Mouse (Mus musculus) heart, postnatal 25 days (tissue): ENCODE results near the gene Pola2. TPM values are rescaled to one million over a fixed set of nuclear protein-coding genes. Genes with fewer than 3 reads are reported as not detected.

Experiments used
- DNase-seq: peaks from one replicate; pipeline ENCODE4 v3.0.0; 2022; ENCODE audit warnings: low spot score
- intact Hi-C: fragments of 180-260 bp; cut with DNase I; formaldehyde crosslinking; loops from one replicate; pipeline ENCODE4 v1.15.1; 2025
- total RNA-seq, 2 experiments: library from RNA; stranded (reverse); gene quantifications; 2 replicates each; pipeline ENCODE4 v1.2.3; 2021

Gene Pola2
- total RNA-seq, 2 experiments from 2014 or later, result 8.9 to 11.2 TPM

DNA sequence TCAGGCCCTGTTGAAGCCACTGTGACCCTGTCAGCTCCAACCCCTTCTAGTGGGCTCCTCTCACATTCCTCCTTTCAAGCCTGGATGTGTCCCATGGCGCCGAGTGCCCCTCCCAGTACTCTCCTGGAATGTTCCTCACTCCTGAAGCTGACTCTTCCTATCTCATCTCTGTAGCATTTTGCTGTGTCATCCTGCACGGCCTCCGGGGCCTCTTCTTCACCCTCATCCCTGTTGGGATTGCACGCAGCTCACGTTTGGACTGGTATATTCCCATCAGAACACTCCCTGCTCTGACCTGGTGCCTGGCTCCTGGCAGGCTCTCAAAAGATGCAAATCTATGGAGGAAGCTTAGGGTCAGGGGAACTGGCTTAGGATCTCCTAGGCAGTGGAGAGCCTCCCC, 2.8 kb upstream of the Pola2 start:
- no peak for DNase-seq
- intact Hi-C loops, result loop anchor here (1.0 kb wide), 1 partner anchor 160 kb away; no protein-coding TSS in a partner anchor

DNA sequence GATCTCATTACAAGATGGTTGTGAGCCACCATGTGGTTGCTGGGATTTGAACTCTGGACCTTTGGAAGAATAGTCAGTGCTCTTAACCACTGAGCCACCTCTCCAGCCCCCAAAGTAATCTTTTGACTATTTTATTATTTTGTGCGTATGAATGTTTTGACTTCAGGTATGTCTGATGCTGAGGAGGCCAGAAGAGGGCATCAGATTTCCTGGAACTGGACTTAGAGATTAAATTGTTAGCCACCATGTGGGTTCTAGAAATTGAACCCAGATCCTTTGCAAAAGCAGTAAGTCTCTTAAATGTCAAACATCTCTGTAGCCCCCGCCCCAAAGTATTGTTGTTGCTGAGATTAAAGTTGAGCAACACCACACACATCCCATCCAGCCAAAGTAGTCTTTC, 1.9 kb upstream of the Pola2 start:
- intact Hi-C loops, result loop anchor here (1.0 kb wide), 1 partner anchor 50 kb away; no protein-coding TSS in a partner anchor
- no peak for DNase-seq

DNA sequence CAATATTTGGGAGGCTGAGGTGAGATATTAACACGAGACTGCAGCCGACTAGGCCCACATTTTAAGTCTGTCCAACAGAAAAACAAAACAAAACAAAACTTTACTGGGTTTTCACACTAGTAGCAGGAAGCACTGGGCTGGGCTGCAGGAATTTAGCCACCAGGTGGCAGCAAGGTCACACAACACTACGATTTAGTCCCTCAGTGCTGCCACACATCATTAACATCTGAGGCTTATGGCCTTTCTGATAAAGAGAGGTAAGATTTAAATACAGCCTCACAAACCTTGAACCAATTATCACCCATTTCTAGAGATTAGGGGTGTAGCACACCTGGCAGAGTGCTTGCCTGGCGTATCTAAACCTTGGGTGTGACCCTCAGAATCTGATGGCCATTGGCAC, 1.3 kb upstream of the Pola2 start:
- intact Hi-C loops, result loop anchor here (1.0 kb wide), 1 partner anchor 51 kb away; no protein-coding TSS in a partner anchor
- DNase-seq, result no peak

DNA sequence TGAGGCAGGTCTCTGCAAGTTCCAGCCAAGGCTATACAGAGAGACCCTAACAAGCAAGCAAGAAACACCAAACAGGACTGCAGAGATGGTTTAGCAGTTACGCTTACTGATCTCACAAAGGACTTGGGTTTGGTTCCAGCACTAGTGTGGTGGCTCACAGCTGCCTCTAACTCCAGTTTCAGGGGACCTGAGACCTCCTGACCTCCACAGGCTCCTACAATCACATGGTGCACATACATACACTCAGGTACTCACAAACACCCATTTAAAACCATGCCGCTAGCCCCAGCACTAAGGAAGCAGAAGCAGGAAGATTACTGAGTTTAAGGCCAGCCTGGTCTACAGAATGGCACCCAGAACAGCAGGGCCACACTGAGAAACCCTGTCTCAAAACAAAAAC, 802 bp upstream of the Pola2 start:
- intact Hi-C loops, result loop anchor here (1.0 kb wide), 1 partner anchor 51 kb away; no protein-coding TSS in a partner anchor
- DNase-seq, result no peak

DNA sequence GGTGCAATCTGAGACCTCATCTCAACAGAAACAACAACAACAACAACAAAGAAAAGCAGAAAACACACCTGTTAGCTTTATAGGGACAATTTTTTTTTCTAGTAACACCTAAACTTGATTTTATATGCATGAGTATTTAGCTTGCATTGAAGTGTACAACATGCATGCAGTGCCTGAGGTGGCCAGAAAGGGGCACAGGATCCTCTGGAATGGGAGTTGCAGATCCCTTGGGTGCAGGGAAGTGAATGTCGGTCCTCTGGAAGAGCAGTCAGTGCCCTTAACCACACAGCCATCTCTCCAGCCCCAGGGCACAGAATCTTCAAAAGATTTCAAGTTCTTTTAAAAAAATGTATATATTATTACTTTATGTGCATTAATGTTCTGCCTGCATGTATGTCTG, 1.4 kb downstream of the Pola2 start:
- intact Hi-C loops, result no loop called here
- DNase-seq, result no peak

DNA sequence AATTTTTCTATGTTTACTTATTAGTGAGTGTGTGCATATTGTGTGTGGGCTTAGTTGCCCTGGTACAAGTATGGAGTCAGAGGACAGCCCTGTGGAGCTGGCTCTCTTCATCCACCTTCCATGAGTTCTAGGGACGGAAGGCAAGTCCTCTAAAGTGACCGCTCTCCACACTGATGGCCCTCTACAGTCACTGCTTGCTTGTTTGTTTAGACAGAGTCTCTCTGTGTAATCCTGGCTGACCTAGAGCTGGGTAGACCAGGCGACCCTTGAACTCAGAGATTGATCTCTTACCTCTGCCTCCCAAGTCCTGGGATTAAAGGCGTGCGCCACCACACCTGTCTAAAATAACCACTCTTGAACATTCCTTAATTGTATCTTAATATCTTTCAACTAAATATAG, 6.6 kb downstream of the Pola2 start:
- intact Hi-C loops, result loop anchor here (2.0 kb wide), 1 partner anchor 165 kb away; no protein-coding TSS in a partner anchor
- no peak for DNase-seq

DNA sequence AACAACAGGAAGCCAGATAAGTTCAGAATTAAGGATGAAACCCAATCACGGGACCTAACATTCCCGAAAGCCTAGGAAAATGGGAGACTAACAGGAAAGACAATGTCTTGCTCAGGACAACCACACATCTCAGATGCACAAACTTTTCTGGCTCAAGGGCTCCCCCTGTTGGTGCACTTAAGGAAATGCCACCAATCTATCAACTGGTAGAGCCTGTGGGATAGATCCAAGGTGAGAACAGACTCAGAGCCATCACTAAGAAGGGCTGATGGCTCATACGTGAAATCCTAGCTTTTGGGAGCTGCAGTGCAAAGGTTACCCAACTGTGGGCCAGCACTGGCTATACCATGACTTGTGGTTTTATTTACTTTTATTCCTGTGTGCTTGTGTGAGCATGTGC, 7.3 kb downstream of the Pola2 start:
- intact Hi-C loops, result loop anchor here (1.0 to 2.0 kb wide), 2 partner anchors 32 to 164 kb away; partner anchors contain the start of gene Cdc42ep2
- peak; percentile 71 for DNase-seq

DNA sequence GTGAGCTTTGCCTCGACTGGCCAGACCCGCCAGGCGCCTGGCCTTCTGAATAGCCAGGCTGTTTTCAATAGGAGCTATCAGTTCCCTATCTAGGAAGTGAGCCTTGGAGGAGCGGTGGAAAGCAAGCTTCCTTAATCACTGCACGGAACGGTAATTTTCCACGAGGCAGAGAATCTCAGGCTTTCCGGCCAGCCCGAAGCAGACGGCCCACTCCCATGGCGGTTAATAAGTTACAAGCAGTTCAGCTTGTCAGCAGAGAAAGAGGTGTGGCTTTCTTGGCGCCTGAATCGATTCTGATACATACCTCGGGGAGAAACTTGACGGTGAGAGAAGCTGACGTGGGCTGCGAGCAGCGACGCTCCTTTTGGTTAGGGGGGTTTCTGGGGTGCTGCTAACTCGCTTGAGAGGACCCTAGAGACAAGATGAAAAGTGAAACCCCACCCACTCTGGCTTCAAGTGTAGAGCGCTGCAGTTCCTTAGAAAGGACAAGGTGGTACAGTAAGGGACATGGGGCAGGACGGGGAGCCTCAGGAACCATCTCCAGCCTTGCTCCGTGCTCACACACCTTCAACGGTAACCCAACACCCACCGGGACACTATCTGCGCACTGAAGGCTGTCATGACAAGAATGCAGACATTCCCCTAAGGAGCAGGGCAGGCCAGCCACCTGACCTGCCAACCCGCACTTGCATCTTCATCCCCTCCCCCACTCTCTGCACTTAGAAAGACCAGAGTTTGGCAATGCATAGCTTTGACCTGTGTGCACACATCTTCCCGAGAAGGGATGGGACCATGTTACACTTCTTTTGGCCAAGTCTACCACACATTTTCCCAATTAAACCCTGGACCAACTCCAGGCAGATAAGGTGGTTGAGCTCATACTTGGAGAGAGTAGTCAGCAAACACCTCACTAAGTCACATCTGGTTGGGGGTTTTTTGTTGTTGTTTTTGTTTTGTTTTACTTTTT, 8.0 kb downstream of the Pola2 start:
- DNase-seq, result peak; percentile 58
- intact Hi-C loops, result loop anchor here (1.0 to 2.0 kb wide), 2 partner anchors 32 to 163 kb away; partner anchors contain the start of gene Cdc42ep2

DNA sequence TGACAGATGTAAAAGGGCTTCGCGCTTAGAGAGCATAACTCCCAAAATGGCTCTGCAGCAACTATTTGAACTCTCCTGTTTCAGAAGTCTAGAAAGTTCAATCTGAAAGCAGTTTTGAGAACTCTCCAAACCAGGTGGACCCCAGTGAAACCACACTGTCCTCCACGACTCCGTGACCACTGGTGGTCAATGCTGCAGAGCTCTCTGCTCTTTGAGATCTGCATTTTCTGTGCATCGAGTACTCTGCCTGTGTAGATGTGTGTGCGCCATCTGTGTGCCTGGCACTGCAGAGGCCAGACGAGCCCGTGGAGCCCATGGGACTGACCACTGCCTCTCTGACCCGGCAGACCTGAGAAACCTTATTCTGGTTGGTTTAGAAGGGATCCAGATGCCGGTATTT, 9.1 kb downstream of the Pola2 start:
- intact Hi-C loops, result no loop called here
- no peak for DNase-seq

DNA sequence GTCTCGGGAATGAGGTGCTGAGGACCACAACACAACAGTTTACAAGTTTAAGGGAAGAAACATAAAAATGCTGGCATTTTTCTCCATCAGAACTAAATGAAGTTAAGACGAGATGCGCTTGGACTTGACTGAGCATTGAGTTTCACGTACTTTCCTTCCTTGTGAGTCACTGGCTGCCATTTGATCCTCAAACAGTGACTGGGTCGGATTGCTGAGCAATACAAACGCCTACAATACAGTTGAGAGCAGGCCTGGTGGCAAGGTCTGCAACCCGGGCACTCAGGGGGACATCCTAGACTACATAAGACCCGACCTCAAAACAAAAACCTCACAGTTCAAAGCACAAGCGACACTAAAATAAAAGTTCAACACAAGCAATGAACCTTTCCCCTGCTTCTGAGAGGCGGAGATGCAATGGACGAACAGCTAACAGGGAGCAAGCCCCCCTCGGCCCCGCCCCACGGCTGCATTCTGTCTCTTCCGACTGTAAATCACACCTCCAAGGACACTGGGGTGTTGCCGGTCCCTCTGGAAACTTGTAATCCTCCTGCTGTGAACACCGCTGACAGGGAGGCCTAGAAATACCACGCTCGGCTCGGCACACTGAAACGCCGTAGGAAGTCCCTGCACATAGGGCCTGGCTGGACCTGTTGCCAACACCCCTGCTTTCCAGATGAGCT, 9.8 kb downstream of the Pola2 start:
- no peak for DNase-seq
- intact Hi-C loops, result no loop called here

DNA sequence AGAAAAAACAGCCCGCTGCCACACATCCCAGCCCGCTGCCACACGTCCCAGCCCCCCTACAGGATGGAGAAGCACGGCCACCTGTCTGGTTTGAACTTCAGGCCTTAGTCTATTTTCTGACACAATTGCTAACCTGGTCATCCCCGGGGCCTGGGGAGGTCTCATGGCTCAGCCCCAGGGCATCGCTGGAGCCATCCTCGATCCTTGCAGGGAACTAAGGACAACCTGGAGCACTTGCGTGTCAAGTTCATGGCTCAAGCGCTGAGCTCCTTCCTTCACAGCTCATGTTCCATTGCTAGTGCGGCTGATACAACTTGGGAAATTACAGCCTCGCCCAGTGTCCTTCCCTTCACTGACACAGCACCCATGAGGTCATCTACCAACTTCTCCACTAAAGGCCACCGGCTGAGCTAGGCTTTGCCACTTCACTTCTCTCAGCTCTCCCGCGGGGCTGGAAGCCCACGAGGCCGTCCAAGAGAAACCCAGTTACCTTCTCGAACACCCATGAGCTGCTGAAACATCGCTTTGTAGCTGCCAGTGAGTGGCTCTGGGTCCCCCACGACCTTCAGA, 10.7 kb downstream of the Pola2 start:
- intact Hi-C loops, result no loop called here
- no peak for DNase-seq

DNA sequence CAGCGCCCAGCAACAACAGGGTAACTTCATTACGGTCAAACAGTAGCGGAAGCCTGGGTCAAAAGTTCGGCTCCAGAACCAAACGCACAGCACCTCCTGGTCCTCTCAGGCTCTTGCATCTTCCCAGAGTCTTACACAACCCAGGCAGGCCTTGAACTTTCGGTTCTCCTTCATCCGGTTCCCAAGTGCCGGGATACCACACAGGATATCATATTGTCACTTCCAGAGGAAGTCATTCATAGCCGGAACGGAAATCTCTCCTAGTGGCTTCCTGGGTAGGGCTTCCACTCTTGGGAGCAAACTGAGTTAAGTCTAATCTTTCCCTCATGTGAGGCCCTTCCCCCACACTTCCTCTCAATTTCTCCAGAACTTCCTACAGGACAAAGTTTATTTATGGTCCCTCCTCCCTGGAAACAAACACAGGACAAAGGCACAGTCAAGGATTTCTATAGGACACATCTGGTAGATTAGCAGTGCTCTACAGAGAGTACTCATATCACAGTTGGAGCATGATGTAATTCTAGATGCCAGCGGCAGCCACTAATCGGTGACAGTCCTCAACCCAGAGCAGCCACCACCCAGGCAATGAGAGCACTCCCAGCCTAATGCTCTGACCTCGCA, 11.8 kb downstream of the Pola2 start:
- DNase-seq, result peak; percentile 68
- intact Hi-C loops, result no loop called here

DNA sequence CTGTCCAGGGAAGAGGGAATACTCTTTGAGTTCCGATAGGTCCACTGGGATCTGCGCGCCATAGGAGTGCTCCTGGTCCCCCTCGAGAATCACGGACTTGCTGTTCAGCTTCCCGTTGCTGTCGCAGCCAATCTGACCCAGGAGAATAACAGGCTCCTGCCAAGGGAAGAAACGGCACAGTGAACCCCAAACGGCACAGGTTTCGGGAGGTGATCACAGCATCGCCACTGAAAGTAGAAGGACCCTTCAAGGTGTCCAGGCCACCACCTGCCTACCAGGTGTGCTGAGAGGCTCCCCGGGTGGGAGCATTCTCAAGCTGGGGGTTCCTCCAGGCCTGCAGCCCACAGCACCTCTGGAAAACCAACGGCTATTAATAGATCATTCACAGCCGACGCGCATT, 12.4 kb downstream of the Pola2 start:
- no peak for DNase-seq
- intact Hi-C loops, result no loop called here

DNA sequence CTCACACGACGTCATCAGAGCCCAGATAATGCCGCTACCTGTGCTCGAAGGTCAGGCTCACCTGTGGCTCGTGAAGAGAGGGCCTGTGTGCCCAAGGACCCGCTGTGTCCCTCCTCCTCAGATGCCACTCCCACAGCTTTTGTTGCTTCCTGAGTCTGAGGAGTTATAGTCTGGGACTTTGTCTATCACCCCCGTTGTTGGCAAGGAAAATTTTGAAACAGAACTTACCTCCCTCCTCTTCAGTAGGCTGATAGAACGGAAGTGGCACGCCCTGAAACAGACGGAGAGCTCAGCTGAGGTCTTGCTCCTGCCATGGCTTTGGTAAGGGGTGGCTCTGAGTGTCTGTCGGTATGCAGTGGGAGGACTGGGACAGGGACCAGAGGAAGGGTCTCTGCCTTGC, 13.8 kb downstream of the Pola2 start:
- intact Hi-C loops, result no loop called here

DNA sequence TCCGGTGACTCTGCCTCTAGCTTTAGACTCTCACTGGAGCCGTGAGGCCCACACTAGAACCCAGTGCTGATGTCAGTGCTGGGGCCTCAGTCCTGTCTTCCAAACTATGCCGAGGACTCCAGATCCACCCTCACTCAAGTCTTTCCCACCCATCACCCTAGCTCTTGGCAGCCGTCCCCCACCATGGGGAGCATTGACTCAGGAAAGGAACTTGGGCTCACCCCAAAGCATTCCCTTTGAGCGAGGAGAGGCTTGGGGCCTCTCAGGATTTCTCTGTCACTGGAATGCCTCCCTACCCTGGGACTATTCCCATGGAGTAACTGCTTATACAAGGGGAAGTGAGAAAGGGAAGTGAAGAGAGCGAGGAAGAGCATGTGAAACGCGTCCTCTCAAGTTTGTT, 18.1 kb downstream of the Pola2 start:
- DNase-seq, result peak; percentile 64
- intact Hi-C loops, result no loop called here

More for the DNA sequence above, 13.8 kb downstream of the Pola2 start:
- no peak for DNase-seq

DNA sequence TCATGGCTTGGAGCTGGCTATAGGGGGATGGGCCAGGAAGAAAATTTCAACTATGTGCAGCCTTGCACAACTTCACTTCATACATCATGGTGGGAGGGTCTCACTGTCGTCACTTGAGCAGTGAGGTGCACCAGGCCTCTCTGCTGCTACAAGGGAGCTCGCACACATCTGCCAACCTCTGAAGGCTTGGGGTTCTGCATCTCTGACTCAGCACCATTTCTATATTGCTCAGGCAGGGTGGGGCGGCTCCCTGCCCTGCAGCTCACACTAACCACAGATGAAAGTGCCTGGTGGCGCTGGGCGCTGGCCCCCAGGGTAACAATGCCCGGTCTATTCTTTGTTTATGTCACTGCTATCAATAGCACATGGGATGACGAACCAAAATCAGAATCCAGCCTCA, 19.0 kb downstream of the Pola2 start:
- DNase-seq, result no peak
- intact Hi-C loops, result no loop called here

DNA sequence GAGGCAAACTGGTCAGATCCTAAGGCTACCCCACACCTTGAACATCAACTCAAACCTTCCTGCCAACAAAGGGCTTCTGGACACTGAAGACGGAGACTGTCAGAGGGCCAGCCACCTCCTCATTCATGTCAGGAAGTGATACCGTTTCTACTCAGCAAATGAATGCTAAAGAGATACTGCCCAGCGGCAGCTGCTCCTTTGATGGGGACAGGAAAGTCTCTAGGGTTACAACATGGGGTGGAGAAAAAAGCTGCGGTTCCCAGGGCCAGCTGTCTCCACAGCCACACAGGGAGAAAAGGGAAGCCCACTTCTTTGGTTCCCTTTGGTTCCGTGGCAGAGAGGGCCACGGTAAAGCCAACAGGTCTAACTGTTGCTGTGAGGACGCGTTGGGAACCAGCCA, 19.9 kb downstream of the Pola2 start:
- DNase-seq, result no peak
- intact Hi-C loops, result no loop called here

DNA sequence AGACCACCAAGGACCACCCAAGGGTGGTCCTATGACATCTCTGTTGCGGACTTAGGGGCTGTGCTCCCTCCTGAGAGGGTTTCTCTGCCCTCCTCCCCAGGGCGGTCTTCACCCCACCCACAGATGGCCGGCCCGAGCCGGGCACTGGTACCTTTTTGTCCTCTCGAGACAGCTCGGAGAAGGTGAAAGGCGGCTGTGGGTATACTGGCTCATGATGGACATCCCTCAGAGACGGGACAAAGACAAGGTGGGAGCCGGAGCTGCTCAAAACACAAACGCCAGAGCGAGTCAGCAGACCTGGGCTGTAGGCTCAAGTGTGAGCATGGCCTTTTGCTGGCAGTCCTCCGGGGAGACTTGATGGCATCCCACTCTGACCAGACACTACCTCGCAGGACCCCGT, 20.6 kb downstream of the Pola2 start:
- intact Hi-C loops, result no loop called here
- DNase-seq, result no peak

DNA sequence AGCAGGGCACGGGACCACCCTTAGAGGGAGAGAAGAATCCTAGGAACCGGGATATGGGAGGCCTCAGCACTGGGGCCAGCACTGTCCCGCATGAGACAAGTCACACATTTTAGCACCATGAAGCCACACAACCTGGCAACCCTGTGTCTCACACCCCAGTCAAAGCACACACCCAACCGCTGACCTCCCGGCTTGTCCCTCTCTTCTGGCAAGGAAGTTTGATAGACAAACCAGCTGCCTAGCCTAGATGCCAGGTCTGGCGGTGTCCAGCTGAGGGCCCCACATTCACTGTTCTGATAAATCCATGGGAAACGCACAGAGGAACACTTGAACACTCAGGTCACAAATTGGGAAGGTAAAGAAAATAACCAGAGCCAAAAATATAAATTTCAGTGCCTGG, 21.4 kb downstream of the Pola2 start:
- intact Hi-C loops, result no loop called here
- DNase-seq, result no peak

DNA sequence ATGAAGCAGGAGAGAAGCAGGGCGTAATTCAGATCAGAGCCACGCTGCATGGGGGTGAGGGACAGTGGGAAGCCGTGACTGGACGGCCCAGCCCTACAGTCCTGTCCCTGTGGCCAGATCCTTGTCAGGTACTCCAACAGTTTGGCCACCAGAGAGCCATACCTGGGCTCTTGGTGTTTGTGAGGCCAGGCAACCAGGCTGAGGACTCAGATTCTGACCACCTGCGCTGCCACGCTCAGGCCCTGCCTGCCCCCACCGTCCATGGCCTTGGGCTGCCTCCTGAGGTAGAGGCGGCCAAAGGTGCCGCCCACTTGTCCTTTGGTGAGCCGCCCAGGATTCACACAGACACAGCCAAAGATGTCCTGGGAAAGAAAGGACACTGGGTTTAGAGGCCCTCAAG, 23.3 kb downstream of the Pola2 start:
- intact Hi-C loops, result loop anchor here (2.0 kb wide), 1 partner anchor 16 kb away; the partner anchor contains the start of gene Cdc42ep2

More for the DNA sequence above, 23.3 kb downstream of the Pola2 start:
- DNase-seq, result no peak
